8 mouse cellular contexts compared by ENCODE assay signal in the genomic region with DNA sequence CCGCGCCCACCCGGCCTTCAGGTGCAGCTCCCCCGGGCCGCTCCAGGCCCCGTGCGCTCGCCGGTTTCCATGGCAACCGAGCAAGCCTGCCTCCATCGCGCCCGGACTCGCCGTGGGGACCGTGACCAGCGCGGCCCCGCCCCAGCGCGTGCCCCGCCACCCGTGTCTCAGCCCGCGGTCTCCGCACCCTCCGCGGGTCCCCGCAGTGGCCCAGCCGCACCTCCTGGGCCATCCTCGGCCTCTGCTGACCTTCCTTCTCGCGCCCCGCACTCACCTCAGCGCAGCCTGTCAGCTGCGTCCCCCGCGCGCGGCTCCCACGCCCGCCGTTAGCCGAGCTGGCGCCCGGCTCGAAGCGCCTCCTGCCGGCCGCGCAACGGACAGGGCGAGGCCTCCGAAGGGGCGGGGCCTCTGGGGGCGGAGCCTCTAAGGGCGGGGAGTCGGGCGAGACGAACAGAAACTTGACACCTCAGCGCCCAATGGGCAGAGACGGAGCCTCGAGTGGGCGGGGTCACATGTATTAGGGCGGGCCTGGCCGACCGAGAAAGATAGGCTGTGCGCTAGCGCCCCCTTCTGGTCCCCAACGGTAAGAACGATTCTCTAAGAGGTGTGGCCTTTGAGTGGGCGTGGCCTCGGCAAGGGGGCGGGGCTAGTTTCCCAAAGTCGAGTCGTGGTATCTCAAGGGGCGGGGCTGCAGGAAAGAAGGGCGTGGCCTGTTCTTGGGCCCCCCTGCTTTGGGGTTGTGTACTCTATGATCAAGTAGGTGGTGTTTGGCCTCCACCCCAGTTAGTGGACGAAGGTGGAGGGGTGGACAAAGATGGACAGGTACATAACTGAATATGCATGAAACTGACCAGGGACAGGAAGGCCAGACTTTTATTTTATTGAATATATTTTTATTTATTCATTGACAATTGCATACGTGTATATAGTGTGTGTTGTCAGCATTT. TPM values are rescaled to one million over a fixed set of nuclear protein-coding genes. Genes with fewer than 3 reads are reported as not detected.
DNase-seq lines count a peak whose midpoint lies in the region; ATAC-seq and TF ChIP-seq lines count a peak whose summit lies in the region.

A gene (minus strand): TSS at position 393 of the 947 bp plus-strand sequence.

- H3K9ac ChIP-seq in forebrain, embryonic 16.5 days (replicated peaks; ENCODE audit: low read depth, low read length), result peak within 1 kb of the TSS; percentile 69
- peak within 1 kb of the TSS; percentile 71 for H3K9ac ChIP-seq in neural tube, embryonic 15.5 days (replicated peaks)

- H3K4me1 ChIP-seq in cerebellum, adult 2 months (ENCODE audit: control insufficient read depth, insufficient read depth, low read length), result no peaks in the 10 kb centered on the region
- H3K4me1 ChIP-seq in forebrain, embryonic 16.5 days (replicated peaks; ENCODE audit: control insufficient read depth, insufficient read depth, low read length), result peaks cover 13% of the 10 kb centered on the region
- H3K4me1 ChIP-seq in neural tube, embryonic 15.5 days, result peaks cover 22% of the 10 kb centered on the region

- peak within 1 kb of the TSS; percentile 72 for H3K4me3 ChIP-seq in cerebellum, adult 2 months (replicated peaks; ENCODE audit: insufficient read depth, low read depth, low read length)
- H3K4me3 ChIP-seq in forebrain, embryonic 16.5 days (replicated peaks; ENCODE audit: low read length), result peak within 1 kb of the TSS; percentile 68
- peak within 1 kb of the TSS; percentile 83 for H3K4me3 ChIP-seq in neural tube, embryonic 15.5 days (replicated peaks)

- H3K36me3 ChIP-seq in forebrain, embryonic 16.5 days (ENCODE audit: control insufficient read depth, insufficient read depth), result no peaks in the 10 kb centered on the region
- H3K36me3 ChIP-seq in neural tube, embryonic 15.5 days, result no peaks in the 10 kb centered on the region

- H3K27me3 ChIP-seq in cerebellum, adult 2 months (ENCODE audit: control insufficient read depth, insufficient read depth, low read length), result no peaks in the 10 kb centered on the region
- 0 out of 2 replicates have a peak, but pooled peaks cover 3% of the 10 kb centered on the region for H3K27me3 ChIP-seq in forebrain, embryonic 16.5 days (replicated peaks; ENCODE audit: control insufficient read depth, insufficient read depth, low read length)
- H3K27me3 ChIP-seq in neural tube, embryonic 15.5 days (replicated peaks), result no peaks in the 10 kb centered on the region

- H3K4me2 ChIP-seq in forebrain, embryonic 16.5 days (ENCODE audit: low read length), result peak within 1 kb of the TSS; percentile 94
- H3K4me2 ChIP-seq in neural tube, embryonic 15.5 days, result peak within 1 kb of the TSS; percentile 97

- no peak within 1 kb of the TSS for H3K27ac ChIP-seq in cerebellum, adult 2 months (ENCODE audit: insufficient read depth, low read length)
- peak within 1 kb of the TSS; percentile 10; the same call in 1 of the 2 replicates for H3K27ac ChIP-seq in forebrain, embryonic 16.5 days (ENCODE audit: low read length)
- peak within 1 kb of the TSS; percentile 78 for H3K27ac ChIP-seq in neural tube, embryonic 15.5 days (replicated peaks)

- peak; percentile 54 for DNase-seq in MEL-GATA-1-ER (ENCODE audit: extremely low read depth, low read depth)
- DNase-seq in cerebellum, adult 2 months, result peak; percentile 98 to 99
- DNase-seq in heart, postnatal 25 days (ENCODE audit: low spot score), result peak; percentile 91
- peak; percentile 98 to 99 for DNase-seq in layer of hippocampus, adult 18-20 months (ENCODE audit: low spot score in 2 of 2)
- DNase-seq in lung, adult 18-20 months, result peak; percentile 93 to 95
- DNase-seq in testis, postnatal 14 days (ENCODE audit: low spot score), result peak; percentile 99

- TF ChIP-seq CTCF in cerebellum, adult 2 months (IDR thresholded peaks at IDR 0.05; ENCODE audit: borderline replicate concordance, insufficient read depth, low read depth, low read length), result peak; percentile 77

- peak; percentile 91 for ATAC-seq in forebrain, embryonic 16.5 days
- ATAC-seq in neural tube, embryonic 15.5 days (ENCODE audit: low FRiP score), result peak; percentile 96

- 2% methylated on average over 78 of the region's 80 CpGs for WGBS in cerebellum, adult 2 months
- 2% methylated on average over 79 of the region's 80 CpGs for WGBS in forebrain, embryonic 16.5 days
- 2% methylated on average over 75 of the region's 80 CpGs for WGBS in neural tube, embryonic 15.5 days

- intact Hi-C loops in heart, postnatal 25 days (cut with DNase I), result loop anchor here (2.0 kb wide), 1 partner anchor 48 kb away; no protein-coding TSS in a partner anchor

- H3K9me3 ChIP-seq in forebrain, embryonic 16.5 days (ENCODE audit: control insufficient read depth, low read length), result no peaks in the 10 kb centered on the region
- no peaks in the 10 kb centered on the region for H3K9me3 ChIP-seq in neural tube, embryonic 15.5 days (replicated peaks)

- TF ChIP-seq POLR2A in cerebellum, adult 2 months (IDR thresholded peaks at IDR 0.05; ENCODE audit: borderline replicate concordance, insufficient read depth, low read length), result peak; percentile 18; the same call in 1 of the 2 replicates

RNA-seq across cellular contexts. Expression of the gene that starts here (rescaled TPM):
- 28.7 and 31.6 TPM in 2 replicates for polyA plus RNA-seq in cerebellum, adult 2 months (2012; rRNA removed)
- polyA plus RNA-seq in forebrain, embryonic 16.5 days (2015; fragmentation: Nextera tagmentation; extraction: Ambion mirVana), result 9.6 and 17.6 TPM in 2 replicates
- total RNA-seq in heart, postnatal 25 days (2021), result 1 to 10 TPM; 2.0 to 2.4 TPM
- 10 to 100 TPM; 12.3 to 13.3 TPM for total RNA-seq in layer of hippocampus, adult 18-20 months (2021)
- 19.4 and 22.0 TPM in 2 replicates for polyA plus RNA-seq in neural tube, embryonic 15.5 days (2015; fragmentation: Nextera tagmentation; extraction: Ambion mirVana)
